Mouse (Mus musculus) heart, adult 11 months (tissue): ENCODE data around the gene Ppp1r14c.

Source experiments
- DNase-seq: peaks from one replicate; pipeline ENCODE4 v3.0.0; 2022

Ppp1r14c gene

DNA sequence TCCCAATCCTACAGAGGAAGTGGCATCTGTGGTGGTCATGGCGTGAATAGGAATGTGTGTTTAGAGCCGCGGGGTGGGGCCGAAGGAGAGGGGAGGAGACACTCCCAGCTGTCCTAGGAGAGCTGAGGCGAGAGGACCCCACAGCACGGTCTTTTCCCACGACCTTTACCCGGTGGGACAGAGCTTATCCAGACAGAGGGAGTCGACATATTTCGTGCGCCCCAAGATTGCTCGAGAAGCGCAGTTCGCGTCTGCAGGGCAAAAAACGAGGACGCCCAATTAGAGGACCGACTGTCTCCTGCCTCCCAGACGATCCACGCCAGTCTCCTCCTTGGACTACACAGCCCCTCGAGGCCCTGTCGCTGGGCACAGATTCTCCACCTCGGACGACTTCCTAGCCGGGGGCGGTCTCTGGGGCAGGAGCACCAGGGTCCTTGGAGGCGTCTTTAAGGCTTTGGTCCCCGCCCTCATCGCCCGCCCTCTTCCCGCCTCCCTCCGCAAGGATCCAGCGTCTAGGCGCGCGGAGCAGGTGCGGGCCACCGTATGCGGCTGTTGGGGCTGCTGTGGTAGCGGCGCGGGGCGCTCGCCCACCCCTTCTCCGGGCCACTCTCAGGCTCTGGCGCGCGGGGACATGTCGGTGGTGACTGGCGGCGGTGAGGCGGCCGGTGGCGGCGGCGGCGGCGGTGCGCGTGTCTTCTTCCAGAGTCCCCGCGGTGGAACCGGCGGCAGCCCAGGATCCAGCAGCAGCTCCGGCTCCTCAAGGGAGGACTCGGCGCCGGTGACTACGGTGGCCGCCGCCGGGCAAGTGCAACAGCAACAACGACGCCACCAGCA, at the start of gene Ppp1r14c:
Gene Ppp1r14c, plus strand, starts transcription at position 22 of the 834 bp plus-strand sequence.
- DNase-seq = peak; percentile 91

DNA sequence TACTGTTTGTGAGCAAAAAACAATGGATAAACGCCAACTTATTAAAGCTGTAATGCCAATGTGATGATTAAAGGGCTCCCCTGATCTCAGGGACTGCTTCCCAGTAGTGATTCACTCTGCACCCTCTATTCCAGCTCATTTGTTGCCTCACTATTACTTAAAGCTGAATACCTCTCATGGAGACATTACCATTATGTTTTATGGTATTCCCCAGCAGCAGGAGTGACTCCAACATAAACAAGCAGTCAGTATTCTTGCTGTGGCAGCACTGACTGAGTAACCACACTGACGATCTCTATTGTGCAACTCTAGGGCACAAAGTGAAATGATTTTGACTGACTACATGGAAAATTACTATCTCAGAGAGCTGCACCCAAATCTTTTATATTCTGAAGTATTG, 44.5 kb upstream of the Ppp1r14c start:
- DNase-seq = peak; percentile 45

DNA sequence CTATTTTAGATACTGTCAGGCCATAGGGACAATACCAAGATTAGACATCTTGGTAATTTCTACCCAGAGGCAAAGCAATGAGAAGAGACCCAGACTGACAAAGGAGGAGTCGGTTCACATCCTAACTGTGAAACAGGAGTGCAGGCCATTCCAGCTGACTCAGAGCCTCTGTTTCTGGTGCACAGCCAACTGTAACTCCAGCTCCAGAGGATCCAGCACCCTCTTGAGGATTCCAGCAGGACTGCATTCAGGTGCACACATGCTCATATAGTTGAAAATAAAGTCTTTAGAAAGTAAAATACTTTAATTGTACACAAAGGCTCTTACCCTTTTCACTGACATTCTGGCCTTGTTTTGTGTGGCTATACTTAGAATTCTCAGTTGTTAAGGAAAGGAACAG, 40.4 kb upstream of the Ppp1r14c start:
- DNase-seq = peak; percentile 49

DNA sequence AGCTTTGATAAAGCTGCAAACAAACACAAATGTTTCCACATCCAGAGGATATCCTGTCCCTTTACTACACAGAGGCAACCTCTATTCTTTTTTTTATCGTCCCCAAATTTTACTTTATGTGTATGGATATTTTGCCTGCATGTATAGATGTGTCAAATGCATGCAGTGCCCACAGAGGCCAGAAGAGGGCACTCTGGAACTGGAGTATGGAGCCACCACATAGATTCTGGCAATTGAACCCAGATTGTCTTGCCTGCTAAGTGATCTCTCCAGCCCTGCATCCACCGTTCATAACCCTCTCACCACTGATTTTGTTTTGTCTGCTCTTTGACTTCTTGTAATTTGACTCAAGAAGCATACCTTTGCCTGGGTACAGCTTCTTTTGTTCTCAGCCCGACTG, 33.0 kb upstream of the Ppp1r14c start:
- peak; percentile 89 for DNase-seq

DNA sequence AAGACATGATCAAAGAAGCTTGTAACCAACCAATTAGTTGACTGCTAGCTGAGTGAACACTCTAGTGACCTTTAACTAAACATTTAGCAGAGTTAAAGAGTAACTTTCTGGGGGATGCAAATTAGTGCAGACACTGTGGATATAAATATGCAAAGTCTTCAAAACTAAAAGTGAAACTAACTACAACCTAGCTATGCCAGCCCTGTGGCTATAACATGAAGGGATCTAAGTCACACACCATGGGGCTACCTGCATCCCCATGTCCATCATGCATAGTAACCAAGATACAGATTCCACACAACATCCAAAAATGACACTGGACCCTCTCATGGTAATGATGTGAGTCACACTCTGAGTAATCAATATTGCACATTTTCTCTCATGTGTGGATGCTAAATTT, 31.3 kb upstream of the Ppp1r14c start:
- DNase-seq = no peak

DNA sequence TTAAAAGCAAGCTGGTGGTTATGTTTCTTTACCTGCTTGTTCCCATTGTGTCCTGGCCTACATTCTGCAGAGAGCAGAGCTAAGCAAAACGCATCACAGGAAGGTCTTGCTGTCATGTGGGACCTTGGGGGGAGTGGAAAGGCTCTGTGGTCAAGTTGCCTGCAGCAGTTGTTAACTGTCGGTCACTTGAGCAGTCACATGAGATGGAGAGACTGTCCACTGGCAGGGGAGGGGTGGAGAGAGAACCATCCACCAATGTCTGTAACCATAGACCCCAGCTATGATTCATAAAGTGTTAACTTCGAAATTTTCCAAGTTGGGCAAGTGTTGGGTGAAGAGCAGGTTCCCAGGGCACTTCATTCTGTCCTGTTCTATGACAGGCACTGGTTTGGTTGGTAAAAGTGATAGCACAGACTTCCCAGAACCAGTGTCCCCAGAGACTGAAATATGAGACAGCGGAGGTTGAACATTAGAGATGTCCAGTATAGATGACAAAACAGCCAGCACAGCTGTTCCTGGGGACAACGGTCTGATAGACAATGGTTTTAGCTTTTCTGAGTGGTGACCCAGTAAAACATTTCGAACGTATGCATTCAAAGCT, 29.0 kb upstream of the Ppp1r14c start:
- peak; percentile 95 for DNase-seq

DNA sequence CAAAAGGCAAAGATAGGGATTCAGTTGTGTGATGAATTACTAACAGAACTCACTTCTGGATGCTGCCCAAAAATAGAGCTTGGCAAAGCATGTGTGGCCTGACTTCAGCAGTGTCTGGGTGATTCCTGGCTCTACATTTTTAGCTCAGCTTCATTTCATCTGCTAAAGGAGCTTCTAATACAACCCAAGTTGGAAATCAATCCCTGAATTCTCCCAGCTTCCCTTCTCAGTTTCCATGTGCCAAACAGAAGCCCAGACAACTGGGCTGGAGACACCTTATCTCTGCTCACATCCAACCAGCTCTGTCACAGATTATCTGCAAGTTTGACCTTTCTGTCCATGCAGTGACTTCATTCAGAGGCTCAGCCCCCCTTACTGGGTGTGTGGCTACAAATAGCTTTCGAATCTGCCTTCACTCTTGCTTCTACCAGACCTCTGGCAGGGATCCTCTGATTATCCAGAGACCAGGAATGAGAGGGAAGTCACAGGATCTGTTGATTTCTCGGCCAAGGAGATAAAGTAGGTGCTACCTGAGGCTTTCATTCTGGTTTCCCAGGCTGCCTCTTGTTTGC, 28.4 kb upstream of the Ppp1r14c start:
- DNase-seq = peak; percentile 96

DNA sequence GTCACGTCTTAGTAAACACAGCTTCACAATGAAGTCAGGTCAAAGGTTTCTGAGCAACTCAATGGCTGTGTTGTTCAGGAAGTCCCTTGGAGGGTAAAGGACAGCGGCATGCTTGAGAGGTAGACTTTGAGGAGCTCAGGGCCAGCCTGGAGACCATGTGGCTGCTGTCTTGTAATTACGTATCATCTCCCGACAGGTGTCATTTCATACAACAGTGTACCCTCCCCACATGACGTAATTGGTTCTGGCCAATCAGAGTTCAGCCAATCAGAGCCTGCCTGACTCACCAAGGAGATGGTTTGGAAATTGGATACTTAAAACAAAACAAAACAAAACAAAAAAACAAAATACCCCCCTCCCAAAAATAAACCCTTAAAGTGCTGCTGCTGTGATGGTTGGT, 20.2 kb upstream of the Ppp1r14c start:
- DNase-seq = peak; percentile 55

DNA sequence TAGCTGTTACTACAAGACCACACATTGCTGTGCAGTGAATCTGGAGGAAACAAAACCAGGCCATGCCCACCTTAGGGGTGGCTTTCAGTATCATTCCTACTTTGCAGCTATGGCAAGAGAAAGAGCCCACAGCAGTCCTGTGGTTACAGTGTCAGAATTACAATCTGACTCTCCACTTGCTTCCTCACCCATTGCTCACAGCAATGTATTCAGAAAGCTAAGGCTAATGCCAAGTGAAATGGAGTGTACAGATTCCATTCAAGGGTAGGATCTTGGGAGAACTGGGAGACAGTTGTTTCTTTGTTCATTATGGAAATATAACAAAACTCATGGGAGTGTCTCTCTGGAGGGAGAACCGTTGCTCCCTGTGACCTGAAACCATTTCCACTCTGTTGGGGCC, 6.3 kb upstream of the Ppp1r14c start:
- DNase-seq = no peak

DNA sequence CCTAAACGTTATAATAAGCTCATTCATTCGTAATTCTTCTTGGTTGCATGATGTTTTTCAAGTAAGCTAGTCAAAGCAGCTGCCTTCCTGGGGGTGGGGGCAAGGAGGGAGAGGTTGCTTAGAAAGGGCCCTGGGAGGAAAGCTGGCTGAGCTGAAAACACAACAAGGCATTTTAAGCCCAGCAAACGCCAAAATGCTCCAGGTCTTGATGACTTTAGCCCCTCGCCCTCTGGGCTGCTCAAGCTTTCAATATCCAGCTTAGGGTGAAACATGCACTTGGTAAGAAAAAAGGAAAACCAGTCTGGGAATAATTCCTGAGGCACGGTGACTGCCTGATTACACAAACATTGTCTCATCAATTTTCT, 204 bp upstream of the Ppp1r14c start:
- no peak for DNase-seq

DNA sequence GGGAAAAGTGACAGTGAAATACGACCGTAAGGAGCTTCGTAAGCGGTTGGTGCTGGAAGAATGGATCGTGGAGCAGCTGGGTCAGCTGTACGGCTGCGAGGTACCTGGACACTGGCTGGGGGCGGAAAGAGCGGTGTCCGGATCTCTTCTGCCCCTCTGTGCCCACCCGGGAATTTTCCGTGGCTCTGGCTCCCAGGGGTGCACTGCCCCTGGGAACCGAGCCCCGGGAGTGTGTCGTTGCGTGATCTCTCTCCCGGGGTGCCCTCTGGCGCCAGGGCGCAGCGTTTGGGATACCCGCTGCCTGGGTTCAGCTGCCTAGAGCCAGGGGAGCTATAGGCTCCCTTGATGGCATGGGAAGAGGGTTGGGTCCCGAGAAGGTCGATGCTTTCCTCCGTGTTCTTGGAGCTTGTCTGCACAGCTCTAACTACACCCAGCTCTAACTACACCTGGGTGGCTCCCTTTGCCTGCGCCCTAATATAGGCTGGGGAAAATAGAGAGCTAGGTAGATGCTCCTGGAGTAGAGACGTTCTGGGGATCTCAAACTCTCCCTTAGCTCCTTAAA, 1.1 kb downstream of the Ppp1r14c start:
- DNase-seq = peak; percentile 91

DNA sequence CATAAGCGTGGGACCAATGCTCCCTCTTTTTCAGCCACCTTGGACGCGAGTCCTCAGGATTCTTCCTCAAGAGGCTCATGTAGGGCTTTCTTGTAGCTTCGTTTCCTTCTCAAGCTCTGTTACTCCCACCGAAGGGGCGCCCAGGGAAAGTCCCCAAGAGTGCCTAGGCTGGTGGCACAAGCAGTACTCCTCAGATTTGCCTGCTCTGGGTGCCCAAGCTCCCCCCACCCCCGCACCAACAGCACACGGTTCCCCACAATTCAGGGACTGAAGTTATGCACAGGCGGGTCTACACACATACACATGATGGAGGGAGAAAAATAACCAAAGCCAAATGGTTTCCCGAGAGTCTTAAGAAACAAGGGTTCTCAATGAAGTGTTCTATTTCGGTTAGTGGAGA, 1.6 kb downstream of the Ppp1r14c start:
- DNase-seq = peak; percentile 78

DNA sequence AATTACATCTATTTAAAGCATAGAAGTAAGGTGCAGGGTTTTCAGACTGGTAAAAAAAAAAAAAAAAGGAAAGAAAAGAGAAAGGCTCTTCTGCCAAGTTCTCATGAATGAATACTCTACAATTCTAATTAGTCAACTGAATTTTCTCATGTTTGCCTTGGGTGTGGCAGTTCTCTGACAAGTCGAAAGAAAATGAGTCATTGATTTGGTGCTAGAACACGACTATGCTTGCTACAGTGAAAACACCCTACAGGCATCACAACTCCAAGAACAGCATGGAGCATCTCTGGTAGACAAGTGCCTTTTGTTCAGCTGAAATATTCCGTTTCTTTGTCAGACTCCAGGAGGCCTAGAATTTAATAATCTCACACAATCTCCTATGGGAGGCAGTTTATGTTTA, 17.3 kb downstream of the Ppp1r14c start:
- DNase-seq = peak; percentile 16

DNA sequence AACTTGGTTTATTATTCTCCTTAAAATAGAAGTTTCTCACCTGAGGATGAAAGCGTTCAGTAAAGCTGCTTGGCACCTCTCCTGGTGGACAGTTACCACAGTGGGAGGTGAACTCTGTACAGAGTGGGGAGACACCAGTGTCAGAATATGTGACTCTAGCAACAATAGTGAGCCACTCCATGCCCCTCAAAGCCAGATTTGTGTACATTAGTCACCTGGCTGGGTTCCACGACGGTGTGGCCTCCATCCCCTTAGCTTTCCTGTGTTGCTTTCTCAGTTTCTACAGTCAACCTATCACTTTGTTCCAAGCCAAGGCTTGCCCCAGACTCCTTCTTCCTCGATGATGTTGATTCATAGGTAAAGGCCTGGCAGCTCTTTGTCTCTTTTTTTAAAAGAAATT, 26.4 kb downstream of the Ppp1r14c start:
- DNase-seq = peak; percentile 64

DNA sequence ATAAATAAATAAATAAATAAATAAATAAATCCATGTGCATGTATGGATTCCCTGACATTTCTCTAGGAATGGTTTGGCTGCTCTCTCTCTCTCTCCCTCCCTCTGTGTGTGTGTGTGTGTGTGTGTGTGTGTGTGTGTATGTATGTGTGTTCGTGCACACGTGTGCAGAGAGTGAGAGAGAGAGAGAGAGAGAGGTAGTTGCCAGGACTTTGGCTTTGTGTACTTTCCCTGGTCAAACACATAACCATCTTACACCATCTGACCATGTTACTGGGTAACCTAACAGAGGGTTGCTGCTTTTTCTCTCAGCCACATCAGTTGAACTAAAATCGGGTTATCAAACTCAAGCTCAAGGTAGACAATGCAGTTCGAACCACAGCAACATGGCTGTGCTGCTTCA, 27.7 kb downstream of the Ppp1r14c start:
- DNase-seq = peak; percentile 18

DNA sequence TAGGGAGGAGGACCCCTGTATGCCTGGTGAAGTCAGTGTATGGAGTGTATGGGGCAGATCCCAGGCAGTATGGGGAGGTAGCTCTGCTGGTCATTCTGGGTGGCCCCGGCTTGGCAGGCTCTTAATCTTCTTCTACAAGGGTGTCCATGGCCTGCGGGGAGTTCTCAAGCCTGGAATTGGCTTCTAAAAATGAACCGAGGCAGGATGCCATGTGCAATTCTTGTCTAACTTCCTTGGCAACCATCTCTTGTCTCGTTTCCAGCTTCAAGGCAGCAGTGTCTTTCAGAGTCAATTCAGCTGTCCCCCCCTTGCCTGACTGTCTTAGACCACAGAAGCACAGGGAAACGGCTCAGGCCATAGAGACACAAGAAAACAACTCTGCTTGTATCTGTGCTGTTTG, 28.3 kb downstream of the Ppp1r14c start:
- DNase-seq = peak; percentile 98

DNA sequence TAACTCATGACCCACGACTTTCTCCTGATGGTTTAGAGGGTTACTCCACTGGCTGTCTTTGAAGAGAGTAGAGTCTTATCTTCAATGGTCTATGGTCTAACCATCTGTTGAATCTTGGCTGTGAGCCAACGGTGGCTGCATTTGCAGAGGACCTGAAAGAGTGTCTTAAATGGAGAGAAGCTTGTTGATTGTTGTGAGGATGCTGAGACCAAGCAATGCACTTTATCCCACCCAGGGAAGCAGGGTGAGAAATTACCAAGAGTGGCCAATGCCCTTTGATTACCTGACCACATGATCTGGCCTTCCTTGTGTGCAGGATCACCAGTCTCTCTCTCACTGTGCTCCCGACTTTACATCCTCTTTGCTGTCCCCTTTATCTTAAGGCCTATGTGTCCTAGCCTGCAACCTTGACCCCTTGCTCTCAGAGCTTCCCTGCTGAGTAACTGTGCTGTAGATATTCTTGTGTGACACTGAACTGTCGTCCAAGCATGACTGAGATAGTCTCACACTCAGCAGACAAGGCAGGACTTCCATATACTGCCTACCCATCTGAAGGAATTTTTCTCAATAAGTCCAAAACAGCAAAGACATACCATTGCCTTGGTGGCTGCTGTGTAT, 28.9 kb downstream of the Ppp1r14c start:
- peak; percentile 93 for DNase-seq

DNA sequence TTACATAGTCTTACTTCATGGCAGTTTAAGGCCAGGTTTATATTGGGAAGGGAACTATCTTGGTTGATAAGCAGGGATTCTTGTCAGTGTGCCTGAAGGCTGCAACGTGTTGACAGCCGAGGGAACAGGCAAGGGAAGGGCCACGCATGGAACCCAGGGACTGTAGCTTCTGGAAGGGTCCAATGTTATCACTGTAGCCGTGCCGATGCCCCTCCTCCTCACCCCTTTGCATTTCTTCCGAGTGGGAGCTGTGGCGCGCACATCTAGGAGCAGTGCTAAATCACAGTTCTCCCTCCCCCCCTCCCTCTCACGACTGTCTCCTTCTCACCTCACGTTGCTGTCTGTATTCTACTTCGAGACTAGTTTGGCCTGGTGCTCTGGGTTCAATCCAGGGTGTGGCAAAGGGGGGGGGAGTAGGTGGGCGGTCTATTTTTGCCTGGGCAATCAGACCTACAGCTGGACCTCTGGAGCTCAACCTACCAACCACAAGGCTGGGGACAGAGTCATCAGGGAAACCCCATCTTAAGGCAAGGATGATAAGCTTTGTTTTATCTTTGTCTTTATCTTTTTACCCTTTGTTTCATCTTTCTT, 29.6 kb downstream of the Ppp1r14c start:
- DNase-seq = peak; percentile 97

DNA sequence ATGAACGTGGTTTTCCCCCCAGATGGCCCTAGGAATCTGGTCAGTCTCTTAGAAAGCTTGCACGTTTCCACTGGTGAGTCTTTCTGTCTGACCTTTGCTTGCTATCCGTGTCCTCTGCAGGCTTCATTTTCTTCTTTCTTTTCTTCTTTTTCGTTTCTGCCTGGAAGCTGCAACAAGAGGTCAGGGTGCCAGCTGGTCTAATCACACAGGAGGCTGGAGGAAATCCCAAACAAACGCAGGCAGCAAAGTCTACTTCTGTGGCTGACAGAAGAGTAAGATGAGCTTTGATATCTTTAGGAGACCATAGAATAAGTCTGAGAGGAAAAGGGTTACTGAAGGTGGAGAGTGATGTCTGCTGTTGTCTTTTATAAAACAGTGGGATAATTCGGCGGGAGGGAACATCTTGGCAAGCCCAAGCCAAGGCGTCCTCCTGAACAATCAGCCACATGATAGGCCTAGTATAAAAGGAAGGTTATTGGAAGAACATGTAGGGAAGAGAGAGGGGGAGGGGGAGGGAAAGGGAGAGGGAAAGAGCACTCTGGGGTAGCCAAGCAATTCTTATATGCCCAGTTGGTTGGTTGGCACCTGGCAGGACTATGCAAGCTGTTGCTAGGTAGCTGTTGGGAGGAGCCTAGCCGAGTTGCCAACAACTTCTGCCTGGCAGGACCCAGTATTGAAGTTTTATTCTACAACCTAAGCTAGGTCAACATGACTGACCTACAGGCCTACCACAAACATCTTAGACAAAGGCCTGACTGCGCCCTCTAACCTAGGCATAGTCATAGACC, 30.3 kb downstream of the Ppp1r14c start:
- DNase-seq = peak; percentile 97

DNA sequence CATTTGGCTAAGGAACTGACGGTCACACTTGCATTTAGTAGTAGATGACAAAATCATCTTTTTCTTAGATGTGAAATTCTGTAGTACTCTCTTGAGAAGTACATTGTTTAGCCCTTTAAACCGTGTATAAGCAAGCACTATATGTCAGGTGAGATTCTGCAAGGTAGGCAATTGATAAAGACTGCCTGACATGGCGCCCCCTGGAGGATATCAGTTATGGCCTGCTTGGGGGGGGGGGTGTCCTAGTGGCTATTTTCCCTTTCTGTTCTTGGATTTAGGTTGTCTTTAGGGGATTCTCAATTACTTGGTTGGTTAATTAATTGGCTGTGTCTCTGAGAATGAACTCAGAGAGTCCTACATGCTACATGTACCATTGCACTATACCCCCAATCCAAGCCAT, 31.5 kb downstream of the Ppp1r14c start:
- peak; percentile 66 for DNase-seq

DNA sequence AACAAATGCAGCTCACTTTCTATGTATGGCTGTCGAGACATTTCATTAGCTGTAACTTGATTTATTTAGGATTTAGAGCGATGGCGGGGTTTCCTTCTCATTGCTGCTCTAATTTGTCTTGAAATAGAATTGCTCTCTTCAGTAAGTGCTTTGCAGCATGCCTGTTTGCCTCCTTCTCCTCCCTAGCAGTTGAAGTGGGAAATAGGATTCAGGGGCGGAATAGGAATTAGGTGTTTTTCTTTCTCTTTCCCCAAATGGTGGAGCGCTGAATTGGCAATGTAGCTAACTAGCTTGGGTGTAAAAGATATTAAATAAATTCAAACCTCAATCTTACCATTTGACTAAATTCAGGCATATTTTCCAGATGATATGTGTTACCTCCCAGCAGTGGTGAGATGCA, 32.2 kb downstream of the Ppp1r14c start:
- peak; percentile 53 for DNase-seq

DNA sequence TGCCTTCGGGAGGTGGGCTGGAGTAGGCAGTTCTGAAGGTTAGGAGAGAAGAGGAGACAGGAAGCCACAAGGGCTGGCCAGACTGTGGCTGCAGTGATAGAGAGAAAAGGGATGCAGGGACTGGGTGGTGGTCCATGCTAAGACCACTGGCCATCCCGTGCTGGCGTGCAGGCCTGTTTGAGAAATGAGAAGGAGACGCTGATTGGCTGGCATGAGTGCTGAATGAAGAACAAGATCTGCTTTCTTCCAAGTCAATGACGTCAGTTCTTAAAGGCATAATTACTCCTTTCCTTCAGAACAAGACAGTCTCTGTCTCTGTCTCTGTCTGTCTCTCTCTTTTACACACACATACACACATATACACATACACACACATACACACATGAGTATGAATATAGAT, 36.4 kb downstream of the Ppp1r14c start:
- peak; percentile 79 for DNase-seq
